Mouse (Mus musculus) forelimb bud, embryonic 11.5 days (tissue): ENCODE results near the gene Mettl24.

Source experiments
- DNase-seq: peaks from one replicate; pipeline ENCODE4 v3.0.0-alpha.2; 2012; ENCODE audit warnings: low read depth, low spot score

Gene Mettl24

GRCm38 (mm10) chr10:40683092-40683867 is at the start of gene Mettl24:
Gene Mettl24, plus strand, starts transcription at chr10:40683282.
- peak; percentile 76 for DNase-seq

- DNase-seq = peak; percentile 29
These were observed 45.8 kb upstream of the Mettl24 start for GRCm38 (mm10) chr10:40637331-40637730.

- no peak for DNase-seq
These were observed 44.8 kb upstream of the Mettl24 start for GRCm38 (mm10) chr10:40638276-40638675.

GRCm38 (mm10) chr10:40638823-40639819 is 44.0 kb upstream of the Mettl24 start:
- no peak for DNase-seq

- no peak for DNase-seq
These were observed 42.7 kb upstream of the Mettl24 start for GRCm38 (mm10) chr10:40640406-40640805.

GRCm38 (mm10) chr10:40641901-40642300 is 41.2 kb upstream of the Mettl24 start:
- no peak for DNase-seq

GRCm38 (mm10) chr10:40643126-40643525 is 40.0 kb upstream of the Mettl24 start:
- DNase-seq = no peak

- no peak for DNase-seq
These were observed 38.6 kb upstream of the Mettl24 start for GRCm38 (mm10) chr10:40644456-40644855.

- no peak for DNase-seq
These were observed 37.7 kb upstream of the Mettl24 start for GRCm38 (mm10) chr10:40645346-40645745.

- DNase-seq = no peak
These were observed 34.3 kb upstream of the Mettl24 start for GRCm38 (mm10) chr10:40648776-40649175.

GRCm38 (mm10) chr10:40649634-40650033 is 33.4 kb upstream of the Mettl24 start:
- DNase-seq = peak; percentile 34

GRCm38 (mm10) chr10:40651676-40652075 is 31.4 kb upstream of the Mettl24 start:
- DNase-seq = no peak

- no peak for DNase-seq
These were observed 17.8 kb upstream of the Mettl24 start for GRCm38 (mm10) chr10:40665270-40665669.

- no peak for DNase-seq
These were observed 16.1 kb upstream of the Mettl24 start for GRCm38 (mm10) chr10:40666943-40667342.

GRCm38 (mm10) chr10:40668640-40669039 is 14.4 kb upstream of the Mettl24 start:
- DNase-seq = no peak

GRCm38 (mm10) chr10:40672587-40673296 is 10.3 kb upstream of the Mettl24 start:
- DNase-seq = no peak

GRCm38 (mm10) chr10:40673297-40673665 is 9.8 kb upstream of the Mettl24 start:
- no peak for DNase-seq

GRCm38 (mm10) chr10:40674151-40674550 is 8.9 kb upstream of the Mettl24 start:
- DNase-seq = peak; percentile 35

- no peak for DNase-seq
These were observed 7.2 kb upstream of the Mettl24 start for GRCm38 (mm10) chr10:40675921-40676320.

GRCm38 (mm10) chr10:40678477-40678876 is 4.6 kb upstream of the Mettl24 start:
- DNase-seq = no peak

GRCm38 (mm10) chr10:40682470-40682869 is 612 bp upstream of the Mettl24 start:
- DNase-seq = no peak

- no peak for DNase-seq
These were observed 779 bp downstream of the Mettl24 start for GRCm38 (mm10) chr10:40683868-40684253.
